Mouse (Mus musculus) cerebellum, adult 2 months (tissue): ENCODE measurements around the gene Rrp15.

Source experiments
- CTCF ChIP-seq: fragments of 200-500 bp; IDR thresholded peaks from 2 replicates; pipeline ENCODE4 v1.5.1; 2011; ENCODE audit warnings: low read depth, mild to moderate bottlenecking, control low read depth, low read length, moderate library complexity, borderline replicate concordance; ENCODE audit not compliant: insufficient read depth
- POLR2A ChIP-seq: fragments of 200-500 bp; IDR thresholded peaks from 2 replicates; pipeline ENCODE4 v1.6.1; 2011; ENCODE audit warnings: low read length, control low read depth, borderline replicate concordance; ENCODE audit not compliant: insufficient read depth

- no peak for TF ChIP-seq CTCF
- TF ChIP-seq POLR2A, result no peak
Measured at GRCm38 (mm10) chr1:186772005-186772404, 22.8 kb upstream of the Rrp15 start.
